9 mouse cellular contexts compared by ENCODE assay signal in genomic region chr16:96159794-96160346, GRCm38 (mm10). TPM values are rescaled to one million over a fixed set of nuclear protein-coding genes. Genes with fewer than 3 reads are reported as not detected.
DNase-seq lines count a peak whose midpoint lies in the region; ATAC-seq lines count a peak whose summit lies in the region.
"Had no signal": no experiment of that assay in that cellular context is flagged by ENCODE, and none has a peak within 500 bp of the region (broad histone marks: within the 10 kb centered on the region; RNA-seq: fewer than 3 reads in every experiment).

No protein-coding gene starts in this region.

- H3K4me2 ChIP-seq in heart, embryonic 15.5 days = peak overlapping the region; percentile 90
- H3K4me2 ChIP-seq in forebrain, embryonic 13.5 days = peak overlapping the region; percentile 93
- peak overlapping the region; percentile 91 for H3K4me2 ChIP-seq in liver, embryonic 15.5 days

- H3K9me3 ChIP-seq in heart, embryonic 15.5 days (replicated peaks) = no peaks in the 10 kb centered on the region
- no peaks in the 10 kb centered on the region for H3K9me3 ChIP-seq in forebrain, embryonic 13.5 days (replicated peaks)
- H3K9me3 ChIP-seq in liver, embryonic 15.5 days (replicated peaks) = no peaks in the 10 kb centered on the region

- H3K9ac ChIP-seq in heart, embryonic 15.5 days = peak overlapping the region; percentile 81
- H3K9ac ChIP-seq in forebrain, embryonic 13.5 days = peak overlapping the region; percentile 89
- peak overlapping the region; percentile 54; the same call in 1 of the 2 replicates for H3K9ac ChIP-seq in liver, embryonic 15.5 days

- DNase-seq in heart, postnatal 14 days = no peak
- peak; percentile 38 for DNase-seq in R1 (ENCODE audit: low read depth, low spot score)
- no peak for DNase-seq in adrenal gland, adult 8-10 months
- no peak for DNase-seq in adrenal gland, adult (ENCODE audit: inconsistent age in 2 of 2, low spot score in 1 of 2)

- no peaks in the 10 kb centered on the region for H3K36me3 ChIP-seq in heart, embryonic 15.5 days
- peaks cover 23% of the 10 kb centered on the region for H3K36me3 ChIP-seq in forebrain, embryonic 13.5 days (ENCODE audit: poor library complexity, severe bottlenecking)
- 0 out of 2 replicates have a peak, but pooled peaks cover 4% of the 10 kb centered on the region for H3K36me3 ChIP-seq in liver, embryonic 15.5 days (replicated peaks)

- peak overlapping the region; percentile 60 for H3K4me3 ChIP-seq in heart, embryonic 15.5 days
- H3K4me3 ChIP-seq in forebrain, embryonic 13.5 days = peak overlapping the region; percentile 53
- peak overlapping the region; percentile 59 for H3K4me3 ChIP-seq in liver, embryonic 15.5 days (replicated peaks)

- peak overlapping the region; percentile 77 for H3K27ac ChIP-seq in heart, embryonic 15.5 days
- H3K27ac ChIP-seq in forebrain, embryonic 13.5 days = no peak overlapping the region
- H3K27ac ChIP-seq in liver, embryonic 15.5 days (replicated peaks) = no peak overlapping the region

- 78% methylated on average over 20 of the region's 20 CpGs for WGBS in heart, embryonic 15.5 days
- 85% methylated on average over 20 of the region's 20 CpGs for WGBS in forebrain, embryonic 13.5 days
- 67% methylated on average over 20 of the region's 20 CpGs for WGBS in liver, embryonic 15.5 days (ENCODE audit: insufficient replicate concordance)

- no peaks in the 10 kb centered on the region for H3K27me3 ChIP-seq in heart, embryonic 15.5 days
- H3K27me3 ChIP-seq in forebrain, embryonic 13.5 days = no peaks in the 10 kb centered on the region
- peaks cover 7% of the 10 kb centered on the region for H3K27me3 ChIP-seq in liver, embryonic 15.5 days
- H3K27me3 ChIP-seq: Patski had no signal

- ATAC-seq in heart, embryonic 15.5 days (replicated peaks; ENCODE audit: insufficient number of reproducible peaks, insufficient read depth, low FRiP score, low read depth) = no peak
- ATAC-seq in forebrain, embryonic 13.5 days = no peak; the same call in 1 of the 2 replicates
- no peak for ATAC-seq in liver, embryonic 15.5 days (ENCODE audit: insufficient read depth)
- ATAC-seq in frontal cortex, adult (ENCODE audit: low TSS enrichment) = no peak
- ATAC-seq: Patski had no signal

- H3K4me1 ChIP-seq in heart, embryonic 15.5 days (replicated peaks) = peaks cover 11% of the 10 kb centered on the region
- H3K4me1 ChIP-seq in forebrain, embryonic 13.5 days = peaks cover 18% of the 10 kb centered on the region
- H3K4me1 ChIP-seq in liver, embryonic 15.5 days (replicated peaks) = peaks cover 13% of the 10 kb centered on the region

- intact Hi-C loops in heart, postnatal 14 days (cut with DNase I) = loop anchor here (10.0 kb wide), 1 partner anchor 185 kb away; no protein-coding TSS in a partner anchor

RNA-seq across cellular contexts. Expression of gene Wrb, which starts 14.7 kb away (rescaled TPM):
- 49.2 and 52.8 TPM in 2 replicates for polyA plus RNA-seq in heart, embryonic 15.5 days (2015; fragmentation: Nextera tagmentation; extraction: Ambion mirVana)
- total RNA-seq in heart, postnatal 14 days (2021) = 10 to 100 TPM; 12.6 to 14.4 TPM
- 131 and 147 TPM in 2 replicates for polyA plus RNA-seq in forebrain, embryonic 13.5 days (2015; fragmentation: Nextera tagmentation; extraction: Ambion mirVana)
- 10.2 and 10.5 TPM in 2 replicates for polyA plus RNA-seq in liver, embryonic 15.5 days (2015; fragmentation: Nextera tagmentation; extraction: Ambion mirVana)
- total RNA-seq in adrenal gland, adult 8-10 months (2022) = 10 to 100 TPM; 38.4 to 50.7 (median 45.8) TPM

RNA-seq across cellular contexts. Expression of gene Lca5l, which starts 32.2 kb away (rescaled TPM):
- polyA plus RNA-seq in heart, embryonic 15.5 days (2015; fragmentation: Nextera tagmentation; extraction: Ambion mirVana) = 1.2 and 1.5 TPM in 2 replicates
- total RNA-seq in heart, postnatal 14 days (2021) = under 1 TPM; 0.71 to 0.91 TPM
- 1.1 and 1.3 TPM in 2 replicates for polyA plus RNA-seq in forebrain, embryonic 13.5 days (2015; fragmentation: Nextera tagmentation; extraction: Ambion mirVana)
- polyA plus RNA-seq in liver, embryonic 15.5 days (2015; fragmentation: Nextera tagmentation; extraction: Ambion mirVana) = 0.07 and 0.08 TPM in 2 replicates
- 1 to 10 TPM; 2.0 to 5.5 (median 2.9) TPM for total RNA-seq in adrenal gland, adult 8-10 months (2022)

RNA-seq across cellular contexts. Expression of gene Hmgn1, which starts 32.3 kb away (rescaled TPM):
- polyA plus RNA-seq in heart, embryonic 15.5 days (2015; fragmentation: Nextera tagmentation; extraction: Ambion mirVana) = 289 and 315 TPM in 2 replicates
- 10 to 100 TPM; 51.1 to 53.5 TPM for total RNA-seq in heart, postnatal 14 days (2021)
- polyA plus RNA-seq in forebrain, embryonic 13.5 days (2015; fragmentation: Nextera tagmentation; extraction: Ambion mirVana) = 656 and 774 TPM in 2 replicates
- 88.6 and 95.1 TPM in 2 replicates for polyA plus RNA-seq in liver, embryonic 15.5 days (2015; fragmentation: Nextera tagmentation; extraction: Ambion mirVana)
- total RNA-seq in adrenal gland, adult 8-10 months (2022) = 100 to 1,000 TPM; 154 to 239 (median 191) TPM

RNA-seq across cellular contexts. Expression of gene Sh3bgr, which starts 40.4 kb away (rescaled TPM):
- polyA plus RNA-seq in heart, embryonic 15.5 days (2015; fragmentation: Nextera tagmentation; extraction: Ambion mirVana) = 413 and 595 TPM in 2 replicates
- total RNA-seq in heart, postnatal 14 days (2021) = 100 to 1,000 TPM; 569 to 662 TPM
- polyA plus RNA-seq in forebrain, embryonic 13.5 days (2015; fragmentation: Nextera tagmentation; extraction: Ambion mirVana) = 0.86 and 1.3 TPM in 2 replicates
- 0.85 and 1.7 TPM in 2 replicates for polyA plus RNA-seq in liver, embryonic 15.5 days (2015; fragmentation: Nextera tagmentation; extraction: Ambion mirVana)
- 10 to 100 TPM; 17.2 to 37.2 (median 31.4) TPM for total RNA-seq in adrenal gland, adult 8-10 months (2022)
